Mouse (Mus musculus): ENCODE measurements around the gene Olfr1393. TPM values are rescaled to one million over a fixed set of nuclear protein-coding genes. Genes with fewer than 3 reads are reported as not detected.
"Not testable (repeated sequence)": the region's sequence is repeated elsewhere in the genome, so short reads cannot be mapped to it uniquely, and the experiment has no call there.

Gene Olfr1393
- polyA plus RNA-seq, 1 experiment from 2014 or later = 0.08 TPM

DNA sequence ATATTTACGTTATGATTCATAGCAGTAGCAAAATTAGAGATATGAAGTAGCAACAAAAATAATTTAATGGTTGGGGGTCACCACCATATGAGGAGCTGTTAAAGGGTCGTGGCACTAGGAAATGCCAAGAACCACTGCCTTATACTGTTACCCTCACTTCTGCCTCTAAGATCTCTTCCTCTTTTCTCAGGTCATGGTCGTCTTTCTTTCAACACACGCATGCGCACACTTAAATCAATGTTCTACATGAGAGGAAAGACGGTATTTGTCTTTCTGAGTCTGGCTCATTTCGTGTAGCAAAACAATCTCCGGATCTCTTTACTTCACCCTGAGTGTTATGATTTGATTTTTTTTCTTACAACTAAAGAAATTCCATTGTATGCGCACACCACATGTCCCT, 8.3 kb upstream of the Olfr1393 start:
- no peak overlapping the region for H3K9ac ChIP-seq
- no peak for ATAC-seq
- H3K4me2 ChIP-seq = no peak overlapping the region
- H3K9me3 ChIP-seq (replicated peaks) = no peaks in the 10 kb centered on the region
- H3K4me3 ChIP-seq = no peak overlapping the region
- no peaks in the 10 kb centered on the region for H3K4me1 ChIP-seq
- WGBS = 96% methylated on average over 9 of the region's 9 CpGs
- no peaks in the 10 kb centered on the region for H3K36me3 ChIP-seq (ENCODE audit: poor library complexity, severe bottlenecking)
- no peaks in the 10 kb centered on the region for H3K27me3 ChIP-seq
- H3K27ac ChIP-seq = no peak overlapping the region

DNA sequence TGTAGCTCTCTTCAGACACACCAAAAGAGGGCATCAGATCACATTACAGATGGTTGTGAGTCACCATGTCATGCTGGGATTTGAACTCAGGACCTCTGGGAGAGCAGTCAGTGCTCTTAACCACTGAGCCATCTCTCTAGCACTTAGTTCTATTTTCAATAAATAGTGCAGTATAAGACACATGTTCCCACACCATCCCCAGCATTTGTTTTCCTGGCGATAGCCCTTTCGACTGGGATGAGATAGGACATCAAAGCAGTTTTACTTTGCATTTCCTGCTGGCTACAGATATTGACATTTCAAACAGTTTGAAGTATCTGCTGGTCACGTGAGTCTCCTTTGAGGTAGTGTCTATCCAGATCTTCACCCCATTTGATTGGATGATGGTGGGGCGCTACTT, 7.7 kb upstream of the Olfr1393 start:
- Histone ChIP-seq H3K4me3 (no peak overlapping the region), H3K27me3 (no peaks in the 10 kb centered on the region), H3K27ac (no peak overlapping the region), H3K36me3 (ENCODE audit: poor library complexity, severe bottlenecking) (no peaks in the 10 kb centered on the region), H3K4me1 (no peaks in the 10 kb centered on the region), H3K9ac (no peak overlapping the region), H3K4me2 (no peak overlapping the region), H3K9me3 (replicated peaks) (no peaks in the 10 kb centered on the region)
- WGBS = 90% methylated on average over 4 of the region's 4 CpGs
- no peak for ATAC-seq

DNA sequence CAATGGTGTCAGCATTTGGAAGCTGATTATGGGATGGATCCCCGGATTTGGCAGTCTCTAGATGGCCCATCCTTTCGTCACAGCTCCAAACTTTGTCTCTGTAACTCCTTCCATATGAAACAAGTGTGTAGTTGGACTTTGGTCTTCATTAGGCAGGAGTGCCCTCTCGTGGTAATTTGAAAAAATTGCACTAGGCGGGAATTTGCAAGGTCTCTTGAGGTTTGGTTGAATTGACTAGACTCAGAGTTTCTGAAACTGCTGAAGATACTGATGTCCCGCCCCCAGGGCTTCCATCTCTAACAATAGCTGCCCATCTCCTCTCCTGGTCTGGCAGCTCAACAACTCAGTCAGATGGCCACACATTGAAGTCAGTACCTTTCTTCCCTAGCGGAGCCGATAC, 6.8 kb upstream of the Olfr1393 start:
- Histone ChIP-seq H3K4me2 (no peak overlapping the region), H3K4me3 (no peak overlapping the region), H3K4me1 (no peaks in the 10 kb centered on the region), H3K27ac (no peak overlapping the region), H3K9me3 (replicated peaks) (no peaks in the 10 kb centered on the region), H3K36me3 (ENCODE audit: poor library complexity, severe bottlenecking) (no peaks in the 10 kb centered on the region), H3K27me3 (no peaks in the 10 kb centered on the region), H3K9ac (no peak overlapping the region)
- peak; percentile 65 for ATAC-seq
- WGBS = 29% methylated on average over 7 of the region's 7 CpGs

DNA sequence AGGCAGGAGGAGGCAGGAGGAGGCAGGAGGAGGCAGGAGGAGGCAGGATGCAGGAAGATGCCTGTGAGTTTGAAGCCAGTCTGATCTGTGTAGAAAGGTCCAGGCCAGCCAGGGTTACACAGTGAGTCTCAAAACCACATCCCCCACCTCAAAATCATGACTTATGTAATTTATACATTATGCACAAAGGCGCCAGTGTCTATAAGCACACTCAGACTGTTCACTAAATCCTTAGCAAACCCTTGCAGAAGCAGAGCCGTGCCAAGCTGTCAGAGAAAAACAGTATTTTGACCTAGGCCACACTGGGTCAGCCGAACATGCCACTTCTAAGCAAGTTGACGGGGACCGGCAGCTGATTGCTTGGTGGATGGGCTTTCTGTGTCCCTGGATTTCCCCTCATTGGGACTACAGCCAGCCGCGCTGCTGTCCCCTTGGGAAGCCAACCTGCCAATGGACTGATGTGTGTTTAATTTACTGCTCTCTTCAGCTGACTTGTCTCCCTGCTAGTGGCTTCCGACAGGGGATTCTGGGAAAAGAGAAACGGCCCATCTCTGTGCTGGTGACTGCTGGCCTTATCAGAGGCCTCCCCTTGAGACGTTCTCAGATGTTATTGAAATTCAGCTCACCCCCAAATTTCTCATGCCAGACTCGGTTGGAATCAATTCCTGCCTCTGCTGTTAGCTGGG, 4.1 kb upstream of the Olfr1393 start:
- ATAC-seq = no peak
- no peaks in the 10 kb centered on the region for H3K9me3 ChIP-seq (replicated peaks)
- H3K36me3 ChIP-seq (ENCODE audit: poor library complexity, severe bottlenecking) = no peaks in the 10 kb centered on the region
- no peaks in the 10 kb centered on the region for H3K27me3 ChIP-seq
- H3K4me3 ChIP-seq = no peak overlapping the region
- no peak overlapping the region for H3K27ac ChIP-seq
- WGBS = 78% methylated on average over 11 of the region's 11 CpGs
- no peak overlapping the region for H3K4me2 ChIP-seq
- H3K9ac ChIP-seq = no peak overlapping the region
- no peaks in the 10 kb centered on the region for H3K4me1 ChIP-seq

DNA sequence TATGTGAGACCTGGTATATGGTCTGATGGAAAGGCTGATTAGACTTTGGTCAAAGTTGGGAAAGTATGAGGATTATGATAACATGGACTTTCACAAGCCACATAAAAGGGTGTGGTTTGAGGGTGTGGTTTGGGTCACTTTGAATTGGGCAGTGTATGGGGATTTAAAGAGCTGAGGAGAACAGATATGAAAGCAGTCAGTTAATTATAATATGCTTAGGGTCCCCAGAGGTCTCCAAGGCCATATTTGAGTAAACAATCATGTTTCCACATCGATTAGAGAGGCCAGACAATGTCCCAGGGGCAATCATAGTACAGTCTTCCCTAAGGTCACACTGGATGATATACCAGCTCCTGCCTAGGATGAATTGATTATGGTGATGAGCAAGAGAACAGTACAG, 6.9 kb downstream of the Olfr1393 start, which contains the start of gene Olfr1392:
Olfr1392 (plus strand) TSS at position 301 of the 400 bp plus-strand sequence.
- not testable (repeated sequence) for H3K9me3 ChIP-seq (replicated peaks); H3K4me2 ChIP-seq; H3K9ac ChIP-seq; H3K36me3 ChIP-seq (ENCODE audit: poor library complexity, severe bottlenecking); ATAC-seq; H3K4me3 ChIP-seq; H3K4me1 ChIP-seq; H3K27me3 ChIP-seq; H3K27ac ChIP-seq
- WGBS = 62% methylated on average over 1 of the region's 1 CpGs

DNA sequence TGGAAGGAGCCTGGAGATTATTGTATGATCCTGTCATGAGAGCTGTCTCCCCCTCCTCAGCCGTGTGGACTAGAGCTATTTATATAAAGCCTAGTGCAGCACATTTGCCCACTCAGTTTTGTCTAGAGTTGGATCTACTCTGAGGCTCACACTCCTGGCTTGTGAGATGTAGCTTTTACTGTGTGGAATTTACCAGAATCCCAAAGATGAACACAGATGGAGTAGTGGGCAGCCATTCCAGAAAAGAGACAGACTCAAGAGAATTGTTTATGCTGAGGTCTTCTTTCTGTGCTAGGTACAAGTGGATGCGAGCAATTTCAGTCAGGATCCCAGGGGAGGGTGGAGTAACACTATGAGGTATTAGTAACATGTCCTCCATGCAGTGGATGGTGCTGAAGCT, 9.1 kb downstream of the Olfr1393 start:
- no peak overlapping the region for H3K27ac ChIP-seq
- no peaks in the 10 kb centered on the region for H3K4me1 ChIP-seq
- H3K9me3 ChIP-seq (replicated peaks) = no peaks in the 10 kb centered on the region
- ATAC-seq = no peak
- H3K4me3 ChIP-seq = no peak overlapping the region
- no peak overlapping the region for H3K9ac ChIP-seq
- H3K4me2 ChIP-seq = no peak overlapping the region
- H3K27me3 ChIP-seq = no peaks in the 10 kb centered on the region
- no peaks in the 10 kb centered on the region for H3K36me3 ChIP-seq (ENCODE audit: poor library complexity, severe bottlenecking)
- 80% methylated on average over 2 of the region's 2 CpGs for WGBS

DNA sequence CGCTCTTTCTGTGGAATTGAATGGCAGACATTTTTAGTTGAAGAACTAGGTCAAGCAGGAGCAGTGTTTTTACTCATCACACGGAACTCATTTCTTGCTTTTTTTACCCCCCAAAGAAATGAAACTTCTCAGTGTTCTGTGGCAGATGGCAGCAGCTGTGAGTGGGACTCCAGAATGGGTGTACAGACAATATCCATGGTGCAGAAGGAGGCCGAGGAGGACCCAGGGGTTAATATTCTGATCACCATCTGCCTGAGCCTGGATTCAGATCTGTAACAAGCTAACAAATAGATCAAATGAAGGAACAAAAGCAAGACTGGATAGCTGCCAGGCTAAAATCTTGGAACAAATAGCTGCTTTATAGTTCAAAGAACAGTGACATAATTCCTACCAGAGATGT, 14.7 kb downstream of the Olfr1393 start:
- 45% methylated on average over 3 of the region's 3 CpGs for WGBS
- H3K9ac ChIP-seq = no peak overlapping the region

DNA sequence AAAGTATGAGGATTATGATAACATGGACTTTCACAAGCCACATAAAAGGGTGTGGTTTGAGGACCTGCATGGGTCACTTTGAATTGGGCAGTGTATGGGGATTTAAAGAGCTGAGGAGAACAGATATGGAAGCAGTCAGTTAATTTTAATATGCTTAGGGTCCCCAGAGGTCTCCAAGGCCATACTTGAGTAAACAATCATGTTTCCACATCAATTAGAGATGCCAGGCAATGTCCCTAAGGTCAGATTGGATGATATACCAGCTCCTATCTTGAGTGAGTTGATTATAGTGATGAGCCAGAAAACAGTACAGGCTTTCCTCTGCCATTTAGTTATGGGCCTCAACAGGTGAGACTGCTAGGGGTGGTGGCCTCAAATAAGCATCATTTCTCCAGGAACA, 26.3 kb downstream of the Olfr1393 start, which contains the start of gene Olfr10:
Olfr10 (plus strand) TSS at position 301 of the 400 bp plus-strand sequence.
- Histone ChIP-seq H3K36me3 (ENCODE audit: poor library complexity, severe bottlenecking) (no peaks in the 10 kb centered on the region), H3K9me3 (replicated peaks) (no peaks in the 10 kb centered on the region), H3K4me3 (no peak within 1 kb of the TSS), H3K27ac (no peak within 1 kb of the TSS), H3K27me3 (no peaks in the 10 kb centered on the region), H3K4me1 (no peaks in the 10 kb centered on the region), H3K9ac (no peak within 1 kb of the TSS), H3K4me2 (no peak within 1 kb of the TSS)
- no peak for ATAC-seq

More for the DNA sequence above, 14.7 kb downstream of the Olfr1393 start:
- ATAC-seq = no peak; the same call in 1 of the 2 replicates
- no peaks in the 10 kb centered on the region for H3K9me3 ChIP-seq (replicated peaks)
- no peak overlapping the region for H3K27ac ChIP-seq
- no peaks in the 10 kb centered on the region for H3K36me3 ChIP-seq (ENCODE audit: poor library complexity, severe bottlenecking)
- no peaks in the 10 kb centered on the region for H3K4me1 ChIP-seq
- H3K4me3 ChIP-seq = no peak overlapping the region
- H3K27me3 ChIP-seq = no peaks in the 10 kb centered on the region
- H3K4me2 ChIP-seq = no peak overlapping the region

DNA sequence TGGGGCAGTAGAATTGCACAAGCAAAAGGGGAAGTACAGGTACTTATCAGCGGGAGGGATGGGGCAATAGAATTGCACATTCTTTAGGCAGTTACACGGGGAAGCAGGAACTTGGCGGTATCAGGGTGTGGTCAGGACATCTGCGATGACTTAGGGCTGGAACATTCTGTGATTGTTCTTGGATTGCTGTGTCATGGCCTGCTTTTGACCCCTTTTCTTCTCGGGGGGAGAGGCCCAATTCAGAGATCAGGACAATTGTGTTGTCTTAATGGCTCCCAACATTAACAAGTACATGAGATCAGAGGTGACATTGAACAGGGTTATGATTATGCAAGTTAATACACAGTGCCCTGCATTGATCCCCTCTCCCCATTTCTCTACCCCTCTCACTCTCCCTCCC, 30.4 kb downstream of the Olfr1393 start:
- not testable (repeated sequence) for H3K27me3 ChIP-seq; H3K9me3 ChIP-seq (replicated peaks); H3K4me1 ChIP-seq; H3K4me2 ChIP-seq; H3K27ac ChIP-seq; H3K36me3 ChIP-seq (ENCODE audit: poor library complexity, severe bottlenecking); H3K4me3 ChIP-seq; ATAC-seq; H3K9ac ChIP-seq
- WGBS = 86% methylated on average over 5 of the region's 5 CpGs

DNA sequence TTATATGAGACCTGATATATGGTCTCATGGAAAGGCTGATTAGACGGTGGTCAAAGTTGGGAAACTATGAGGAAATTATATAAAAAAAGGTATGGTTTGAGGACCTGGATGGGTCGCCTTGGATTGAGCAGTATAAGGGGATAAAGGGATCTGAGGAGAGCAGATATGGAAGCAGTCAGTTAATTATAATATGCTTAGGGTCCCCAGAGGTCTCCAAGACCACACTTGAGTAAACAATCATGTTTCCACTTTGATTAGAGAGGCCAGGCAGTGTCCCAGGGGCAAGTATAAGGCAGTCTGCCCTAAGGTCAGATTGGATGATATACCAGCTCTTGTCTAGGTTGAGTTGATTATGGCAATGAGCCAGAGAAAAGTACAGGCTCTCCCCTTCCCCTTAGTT, 44.3 kb downstream of the Olfr1393 start, which contains the start of gene Olfr1391:
Olfr1391 (plus strand) TSS at position 301 of the 400 bp plus-strand sequence.
- H3K4me3 ChIP-seq = no peak within 1 kb of the TSS
- H3K9ac ChIP-seq = no peak within 1 kb of the TSS
- no peak within 1 kb of the TSS for H3K4me2 ChIP-seq
- no peak within 1 kb of the TSS for H3K27ac ChIP-seq
- no peak for ATAC-seq
- 87% methylated on average over 2 of the region's 2 CpGs for WGBS
- no peaks in the 10 kb centered on the region for H3K36me3 ChIP-seq (ENCODE audit: poor library complexity, severe bottlenecking)
- no peaks in the 10 kb centered on the region for H3K9me3 ChIP-seq (replicated peaks)
- no peaks in the 10 kb centered on the region for H3K4me1 ChIP-seq
- no peaks in the 10 kb centered on the region for H3K27me3 ChIP-seq

DNA sequence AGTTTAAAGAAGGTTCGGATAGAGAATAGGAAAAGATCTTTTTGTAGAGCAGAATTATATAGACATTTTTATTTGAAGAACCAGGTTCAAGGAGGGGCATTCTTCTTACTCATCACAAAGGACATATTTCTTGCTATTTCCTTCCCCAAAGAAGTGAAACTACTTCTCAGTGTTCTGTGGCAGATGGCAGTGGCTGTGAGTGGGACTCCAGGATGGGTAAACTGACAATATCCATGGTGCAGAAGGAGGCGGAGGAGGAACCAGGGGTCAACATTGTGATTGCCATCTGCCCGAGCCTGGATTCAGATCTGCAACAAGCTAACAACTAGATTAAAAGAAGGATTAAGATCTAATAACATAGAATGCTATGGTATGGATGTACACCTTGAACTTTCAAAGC, 48.6 kb downstream of the Olfr1393 start:
- Histone ChIP-seq H3K36me3 (ENCODE audit: poor library complexity, severe bottlenecking) (no peaks in the 10 kb centered on the region), H3K27me3 (no peaks in the 10 kb centered on the region), H3K4me1 (no peaks in the 10 kb centered on the region), H3K9me3 (replicated peaks) (no peaks in the 10 kb centered on the region), H3K4me3 (no peak overlapping the region), H3K27ac (no peak overlapping the region), H3K9ac (no peak overlapping the region), H3K4me2 (no peak overlapping the region)
- 85% methylated on average over 3 of the region's 3 CpGs for WGBS
- ATAC-seq = no peak

DNA sequence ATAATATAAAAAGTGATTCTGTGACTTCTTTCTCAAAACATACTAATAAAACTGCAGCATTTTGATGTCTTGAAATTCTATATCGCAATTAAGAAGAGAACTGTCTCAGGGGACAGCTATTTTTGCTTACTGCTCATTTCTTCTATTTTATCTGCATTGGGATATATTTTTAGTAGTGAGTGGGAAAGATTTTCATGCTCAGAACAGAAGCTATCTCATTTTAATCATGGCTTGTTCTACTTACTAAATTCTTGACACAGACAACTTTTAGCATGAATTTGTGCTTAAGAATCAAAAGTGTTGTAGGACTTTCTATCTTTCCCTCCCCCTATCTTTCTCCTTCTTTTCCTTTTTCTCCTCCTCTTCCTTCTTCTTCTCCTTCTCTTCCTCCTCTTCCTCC, 51.6 kb downstream of the Olfr1393 start:
- Histone ChIP-seq H3K4me1 (no peaks in the 10 kb centered on the region), H3K4me2 (no peak overlapping the region), H3K4me3 (no peak overlapping the region), H3K9me3 (replicated peaks) (no peaks in the 10 kb centered on the region), H3K27me3 (no peaks in the 10 kb centered on the region), H3K36me3 (ENCODE audit: poor library complexity, severe bottlenecking) (no peaks in the 10 kb centered on the region), H3K9ac (no peak overlapping the region), H3K27ac (no peak overlapping the region)
- 83% methylated on average over 1 of the region's 1 CpGs for WGBS
- no peak for ATAC-seq
